Mouse (Mus musculus): ENCODE data around the gene Acat2. TPM values are rescaled to one million over a fixed set of nuclear protein-coding genes. Genes with fewer than 3 reads are reported as not detected.
A peak's percentile ranks its signal among the peaks of the same experiment; 100 is the strongest.
"Not testable (repeated sequence)": the region's sequence is repeated elsewhere in the genome, so short reads cannot be mapped to it uniquely, and the experiment has no call there.

Gene Acat2
- total RNA-seq (2021): 1 to 10 TPM; 2.6 to 4.9 TPM
- long read RNA-seq, experiment 1, partial matches to known transcripts: 0 of 4 reads
- long read RNA-seq, experiment 1, other reads (novel, unspliced or antisense): 0 of 4 reads
- long read RNA-seq, experiment 2, transcript Acat2-201 (9 exons, 2,250 nt): major isoform, 5 of 6 reads
- long read RNA-seq, experiment 2, partial matches to known transcripts: 0 of 6 reads
- long read RNA-seq, experiment 2, other reads (novel, unspliced or antisense): 0 of 6 reads

- Histone ChIP-seq H3K4me3 (peak within 1 kb of the TSS; percentile 89), H3K27ac (peak within 1 kb of the TSS; percentile 88)
- intact Hi-C loops (cut with DNase I): no loop called here
- peak; percentile 96 for DNase-seq
- no peak for TF ChIP-seq CTCF (IDR thresholded peaks at IDR 0.05)
Observed at GRCm38 (mm10) chr17:12960331-12960873, at the start of gene Acat2. Acat2 (minus strand) TSS chr17:12960747.

DNA sequence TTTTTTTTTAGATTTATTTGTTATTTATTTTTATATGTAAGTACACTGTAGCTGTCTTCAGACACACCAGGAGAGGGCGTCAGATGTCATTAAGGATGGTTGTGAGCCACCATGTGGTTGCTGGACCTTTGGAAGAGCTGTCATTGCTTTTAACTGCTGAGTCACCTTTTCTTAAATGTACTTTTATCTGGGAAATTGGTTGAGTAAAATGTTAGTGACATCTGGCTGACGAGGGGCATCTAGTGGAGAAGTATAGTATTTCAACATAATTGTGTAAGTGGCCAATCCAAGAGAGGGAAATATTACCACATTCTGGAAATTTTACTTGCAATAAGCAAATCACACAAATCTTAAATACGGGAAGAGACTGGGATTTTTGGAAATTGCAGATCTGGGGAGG lies 49.3 kb upstream of the Acat2 start:
- DNase-seq: no peak

DNA sequence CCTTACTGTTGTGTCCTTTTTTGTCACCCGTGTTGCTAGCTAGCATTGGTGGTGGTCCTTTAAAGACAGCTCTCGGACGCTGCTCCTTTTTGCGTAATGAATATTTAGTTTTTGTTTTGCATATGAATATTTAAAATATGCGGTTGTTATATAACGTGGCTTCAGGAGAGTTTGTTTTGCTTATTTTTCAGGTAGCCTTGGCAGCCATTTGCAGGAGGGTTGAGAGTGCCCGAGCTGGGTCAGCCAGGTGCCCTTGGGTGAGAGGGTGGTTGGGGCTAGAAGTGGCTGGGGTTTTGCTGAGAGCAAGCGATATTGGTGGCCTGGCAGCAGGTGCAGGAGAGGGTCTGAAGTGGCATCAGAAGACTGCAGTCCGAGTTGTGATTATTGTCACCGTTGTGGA lies 48.0 kb upstream of the Acat2 start:
- TF ChIP-seq CTCF (IDR thresholded peaks at IDR 0.05): no peak
- peak; percentile 31 for DNase-seq
- intact Hi-C loops (cut with DNase I): no loop called here
- Histone ChIP-seq H3K4me3 (peak overlapping the region; percentile 95), H3K27ac (peak overlapping the region; percentile 96)

More for the DNA sequence above, 49.3 kb upstream of the Acat2 start:
- H3K27ac ChIP-seq: peak overlapping the region; percentile 96
- TF ChIP-seq CTCF (IDR thresholded peaks at IDR 0.05): peak; percentile 64
- H3K4me3 ChIP-seq: peak overlapping the region; percentile 95
- intact Hi-C loops (cut with DNase I): no loop called here

DNA sequence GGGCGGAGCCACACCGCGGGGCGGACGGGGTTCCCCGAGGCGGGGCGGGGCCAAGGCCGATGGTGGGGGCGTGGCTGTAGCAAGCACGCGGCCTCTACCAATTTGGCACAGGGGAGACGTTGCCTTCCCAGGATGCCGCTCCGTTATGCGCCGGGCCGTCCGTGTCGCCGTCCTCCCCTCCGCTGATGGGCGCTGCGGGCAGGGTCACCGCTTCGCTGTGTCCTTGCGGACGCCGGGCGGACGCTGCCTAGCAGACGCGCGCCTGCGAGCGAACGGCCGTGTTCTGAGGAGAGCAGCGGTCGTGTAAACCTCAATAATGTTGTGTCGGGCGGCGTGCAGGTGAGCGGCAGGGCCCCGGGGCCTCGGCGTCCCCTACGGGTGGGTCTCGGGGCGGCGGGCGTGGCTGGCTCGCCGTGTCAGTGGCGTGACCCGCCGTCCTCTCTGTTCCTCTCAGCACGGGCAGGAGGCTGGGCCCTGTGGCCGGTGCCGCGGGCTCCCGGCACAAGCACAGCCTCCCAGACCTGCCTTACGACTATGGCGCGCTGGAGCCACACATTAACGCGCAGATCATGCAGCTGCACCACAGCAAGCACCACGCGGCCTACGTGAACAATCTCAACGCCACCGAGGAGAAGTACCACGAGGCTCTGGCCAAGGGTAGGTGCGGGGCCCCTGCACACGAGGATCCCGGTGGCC lies 47.3 kb upstream of the Acat2 start:
- Histone ChIP-seq H3K4me3 (peak overlapping the region; percentile 95), H3K27ac (peak overlapping the region; percentile 96)
- DNase-seq: peak; percentile 100
- intact Hi-C loops (cut with DNase I): loop anchor here (1.0 kb wide), 1 partner anchor 16 kb away; no protein-coding TSS in a partner anchor
- no peak; the same call in 1 of the 2 replicates for TF ChIP-seq CTCF (IDR thresholded peaks at IDR 0.05)

GRCm38 (mm10) chr17:13006984-13007383 lies 46.4 kb upstream of the Acat2 start:
- DNase-seq: no peak
- TF ChIP-seq CTCF (IDR thresholded peaks at IDR 0.05): no peak
- Histone ChIP-seq H3K4me3 (peak overlapping the region; percentile 95), H3K27ac (peak overlapping the region; percentile 96)
- intact Hi-C loops (cut with DNase I): loop anchor here (1.0 kb wide), 1 partner anchor 15 kb away; no protein-coding TSS in a partner anchor

- Histone ChIP-seq H3K27ac (peak within 1 kb of the TSS; percentile 96), H3K4me3 (peak within 1 kb of the TSS; percentile 95)
- DNase-seq; intact Hi-C loops (cut with DNase I): not testable (repeated sequence)
Observed at GRCm38 (mm10) chr17:13006546-13006945, 46.0 kb upstream of the Acat2 start, which contains the start of gene Sod2. Sod2 (plus strand) TSS chr17:13006846.

DNA sequence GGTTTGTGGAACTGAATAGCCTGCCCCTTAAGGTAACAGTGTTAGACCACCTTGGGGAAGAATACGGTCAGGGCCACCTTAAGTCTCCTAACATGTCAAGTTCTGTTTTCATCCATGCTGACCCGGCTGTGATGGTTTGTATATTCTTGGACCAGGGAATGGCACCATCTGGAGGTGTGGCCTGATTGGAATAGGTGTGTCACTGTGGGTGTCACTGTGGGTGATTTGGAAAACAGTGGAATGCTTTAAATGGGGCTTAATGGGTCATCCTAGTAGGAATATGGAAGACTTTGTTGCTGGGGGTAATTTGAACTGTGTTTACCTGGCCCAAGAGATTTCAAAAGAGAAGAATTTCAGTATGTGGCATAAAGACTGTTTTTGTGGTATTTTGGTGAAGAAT lies 43.9 kb upstream of the Acat2 start:
- DNase-seq; intact Hi-C loops (cut with DNase I); H3K27ac ChIP-seq; H3K4me3 ChIP-seq: not testable (repeated sequence)

DNA sequence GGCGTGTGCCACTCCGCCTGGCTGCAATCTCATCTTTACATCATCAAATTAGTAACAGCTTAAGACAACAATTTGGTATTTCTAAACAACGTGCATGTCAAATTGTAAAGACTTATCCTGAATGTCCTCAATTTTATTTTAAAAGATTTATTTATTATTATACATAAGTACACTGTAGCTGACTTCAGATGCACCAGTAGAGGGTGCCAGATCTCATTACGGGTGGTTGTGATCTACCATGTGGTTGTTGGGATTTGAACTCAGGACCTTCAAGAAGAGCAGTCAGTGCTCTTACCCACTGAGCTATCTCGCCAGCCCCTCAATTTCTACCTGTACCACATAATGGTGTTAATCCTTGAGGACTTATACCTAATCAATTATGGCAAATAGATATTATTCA lies 41.7 kb upstream of the Acat2 start:
- H3K4me3 ChIP-seq; DNase-seq; H3K27ac ChIP-seq; intact Hi-C loops (cut with DNase I): not testable (repeated sequence)

- intact Hi-C loops (cut with DNase I): no loop called here
- Histone ChIP-seq H3K4me3 (no peak overlapping the region), H3K27ac (no peak overlapping the region)
- DNase-seq: no peak
- no peak for TF ChIP-seq CTCF (IDR thresholded peaks at IDR 0.05)
Observed at GRCm38 (mm10) chr17:12999069-12999468, 38.5 kb upstream of the Acat2 start.

GRCm38 (mm10) chr17:12997890-12998289 lies 37.3 kb upstream of the Acat2 start:
- H3K27ac ChIP-seq: no peak overlapping the region
- DNase-seq: no peak
- intact Hi-C loops (cut with DNase I): no loop called here
- H3K4me3 ChIP-seq: no peak overlapping the region
- no peak for TF ChIP-seq CTCF (IDR thresholded peaks at IDR 0.05)

- peak; percentile 44 for DNase-seq
- no peak overlapping the region for H3K4me3 ChIP-seq
- intact Hi-C loops (cut with DNase I): loop anchor here (1.0 kb wide), 1 partner anchor 116 kb away; no protein-coding TSS in a partner anchor
- peak; percentile 63 for TF ChIP-seq CTCF (IDR thresholded peaks at IDR 0.05)
- no peak overlapping the region for H3K27ac ChIP-seq
Observed at GRCm38 (mm10) chr17:12996345-12996744, 35.8 kb upstream of the Acat2 start.

DNA sequence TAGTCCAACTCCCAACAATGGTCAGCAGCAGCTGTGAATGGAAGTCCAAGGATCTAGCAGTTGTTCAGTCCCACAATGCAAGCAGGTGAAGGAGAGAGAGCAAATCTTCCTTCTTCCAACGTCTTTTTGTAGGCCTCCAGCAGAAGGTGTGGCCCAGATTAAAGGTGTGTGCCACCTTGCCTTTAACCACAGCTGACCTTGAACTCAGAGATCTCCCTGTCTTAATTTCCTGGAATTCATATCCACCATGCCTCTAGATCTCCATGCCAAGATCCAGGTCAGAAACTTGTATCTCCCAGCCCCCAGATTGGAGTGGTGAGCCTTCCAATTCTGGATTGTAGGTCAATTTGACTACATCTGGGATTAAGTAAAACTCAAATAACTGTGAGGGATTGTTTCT lies 33.5 kb upstream of the Acat2 start, which contains the start of gene Wtap:
Gene Wtap (minus strand): TSS at position 101 of the 400 bp plus-strand sequence.
- Histone ChIP-seq H3K27ac (peak within 1 kb of the TSS; percentile 100), H3K4me3 (peak within 1 kb of the TSS; percentile 100)
- no peak for DNase-seq
- intact Hi-C loops (cut with DNase I): loop anchor here (5.0 kb wide), 1 partner anchor 77 kb away; the partner anchor contains the start of genes Mrpl18 and Tcp1
- no peak for TF ChIP-seq CTCF (IDR thresholded peaks at IDR 0.05)
